Mouse (Mus musculus) limb, embryonic 12.5 days (tissue): ENCODE measurements around the gene E2f2. TPM values are rescaled to one million over a fixed set of nuclear protein-coding genes. Genes with fewer than 3 reads are reported as not detected.

Experiments
- ATAC-seq: fragments of 200-750 bp; cut with Nextera tagmentation; 2 replicates; pipeline ENCODE4 v1.8.0; 2017; ENCODE audit warnings: low read depth, moderate TSS enrichment; ENCODE audit not compliant: insufficient number of reproducible peaks, insufficient read depth, low FRiP score, low TSS enrichment
- H3K27ac ChIP-seq: fragments of 300-500 bp; sonication (generic); 2 replicates; pipeline ENCODE4 v1.5.1; 2016; ENCODE audit warnings: mild to moderate bottlenecking, moderate library complexity
- H3K27me3 ChIP-seq: fragments of 300-500 bp; sonication (generic); 2 replicates; pipeline ENCODE4 v1.6.1; 2016; ENCODE audit warnings: mild to moderate bottlenecking, moderate library complexity
- H3K36me3 ChIP-seq: fragments of 300-500 bp; sonication (generic); 2 replicates; pipeline ENCODE4 v1.6.1; 2016; ENCODE audit warnings: mild to moderate bottlenecking, moderate library complexity
- H3K4me1 ChIP-seq: fragments of 300-500 bp; sonication (generic); replicated peaks from 2 replicates; pipeline ENCODE4 v1.6.1; 2016
- H3K4me2 ChIP-seq: fragments of 300-500 bp; sonication (generic); 2 replicates; pipeline ENCODE4 v1.6.1; 2016; ENCODE audit warnings: mild to moderate bottlenecking, moderate library complexity
- H3K4me3 ChIP-seq: fragments of 300-500 bp; sonication (generic); replicated peaks from 2 replicates; pipeline ENCODE4 v1.5.1; 2016; ENCODE audit warnings: mild to moderate bottlenecking
- H3K9ac ChIP-seq: fragments of 300-500 bp; sonication (generic); replicated peaks from 2 replicates; pipeline ENCODE4 v1.6.1; 2016; ENCODE audit warnings: mild to moderate bottlenecking, moderate library complexity
- H3K9me3 ChIP-seq: fragments of 300-500 bp; sonication (generic); 2 replicates; pipeline ENCODE4 v1.6.1; 2016; ENCODE audit warnings: mild to moderate bottlenecking, moderate library complexity
- WGBS: fragments of 180-500 bp; shearing (Covaris S2); methylation state at CpG from one replicate; pipeline ENCODE4 v1.1.7; 2016; 5-methylcytosine and 5-hydroxymethylcytosine counted together
- polyA plus RNA-seq: library from polyadenylated mRNA; unstranded; fragments of >200 nt; fragmentation: Nextera tagmentation; extraction: Ambion mirVana; gene quantifications from 2 replicates; pipeline ENCODE4 v1.2.1, GENCODE M21; 2016

E2f2 gene
- polyA plus RNA-seq, 1 experiment from 2014 or later = 10.8 TPM

- H3K9me3 ChIP-seq = no peaks in the 10 kb centered on the region
- 1% methylated on average over 50 of the region's 50 CpGs for WGBS
- no peaks in the 10 kb centered on the region for H3K36me3 ChIP-seq
- no peaks in the 10 kb centered on the region for H3K27me3 ChIP-seq
- peak overlapping the region; percentile 100 for H3K27ac ChIP-seq
- H3K4me1 ChIP-seq = peaks cover 70% of the 10 kb centered on the region
- ATAC-seq = peak; percentile 52; the same call in 1 of the 2 replicates
- H3K4me3 ChIP-seq = peak overlapping the region; percentile 37
- H3K4me2 ChIP-seq = peak overlapping the region; percentile 72
- peak overlapping the region; percentile 72 for H3K9ac ChIP-seq
These were observed 37.0 kb upstream of the E2f2 start for GRCm38 (mm10) chr4:136134978-136135873.

- H3K27me3 ChIP-seq = no peaks in the 10 kb centered on the region
- H3K4me3 ChIP-seq = peak overlapping the region; percentile 37
- ATAC-seq = no peak
- H3K36me3 ChIP-seq = no peaks in the 10 kb centered on the region
- H3K4me1 ChIP-seq = peaks cover 75% of the 10 kb centered on the region
- H3K9me3 ChIP-seq = no peaks in the 10 kb centered on the region
- H3K9ac ChIP-seq = peak overlapping the region; percentile 72; the same call in 1 of the 2 replicates
- H3K27ac ChIP-seq = peak overlapping the region; percentile 100
- WGBS = 34% methylated on average over 9 of the region's 9 CpGs
- peak overlapping the region; percentile 72 for H3K4me2 ChIP-seq
These were observed 36.1 kb upstream of the E2f2 start for GRCm38 (mm10) chr4:136135874-136136728.

GRCm38 (mm10) chr4:136139326-136140110 lies 32.7 kb upstream of the E2f2 start:
- Histone ChIP-seq H3K4me2 (peak overlapping the region; percentile 68), H3K4me1 (peaks cover 79% of the 10 kb centered on the region), H3K27me3 (no peaks in the 10 kb centered on the region), H3K9ac (no peak overlapping the region), H3K9me3 (no peaks in the 10 kb centered on the region), H3K36me3 (no peaks in the 10 kb centered on the region), H3K27ac (peak overlapping the region; percentile 99), H3K4me3 (no peak overlapping the region)
- no peak for ATAC-seq
- WGBS = 53% methylated on average over 17 of the region's 17 CpGs

GRCm38 (mm10) chr4:136140327-136141250 lies 31.6 kb upstream of the E2f2 start:
- peaks cover 73% of the 10 kb centered on the region for H3K4me1 ChIP-seq
- H3K4me2 ChIP-seq = peak overlapping the region; percentile 68
- H3K9ac ChIP-seq = peak overlapping the region; percentile 42
- WGBS = 2% methylated on average over 31 of the region's 31 CpGs
- peaks cover 7% of the 10 kb centered on the region; the same call in 1 of the 2 replicates for H3K36me3 ChIP-seq
- peak overlapping the region; percentile 99 for H3K27ac ChIP-seq
- no peaks in the 10 kb centered on the region for H3K27me3 ChIP-seq
- peak; percentile 90 for ATAC-seq
- no peaks in the 10 kb centered on the region for H3K9me3 ChIP-seq
- H3K4me3 ChIP-seq = peak overlapping the region; percentile 21

- WGBS = 6% methylated on average over 17 of the region's 17 CpGs
These were observed 29.7 kb upstream of the E2f2 start for GRCm38 (mm10) chr4:136142267-136143192.

DNA sequence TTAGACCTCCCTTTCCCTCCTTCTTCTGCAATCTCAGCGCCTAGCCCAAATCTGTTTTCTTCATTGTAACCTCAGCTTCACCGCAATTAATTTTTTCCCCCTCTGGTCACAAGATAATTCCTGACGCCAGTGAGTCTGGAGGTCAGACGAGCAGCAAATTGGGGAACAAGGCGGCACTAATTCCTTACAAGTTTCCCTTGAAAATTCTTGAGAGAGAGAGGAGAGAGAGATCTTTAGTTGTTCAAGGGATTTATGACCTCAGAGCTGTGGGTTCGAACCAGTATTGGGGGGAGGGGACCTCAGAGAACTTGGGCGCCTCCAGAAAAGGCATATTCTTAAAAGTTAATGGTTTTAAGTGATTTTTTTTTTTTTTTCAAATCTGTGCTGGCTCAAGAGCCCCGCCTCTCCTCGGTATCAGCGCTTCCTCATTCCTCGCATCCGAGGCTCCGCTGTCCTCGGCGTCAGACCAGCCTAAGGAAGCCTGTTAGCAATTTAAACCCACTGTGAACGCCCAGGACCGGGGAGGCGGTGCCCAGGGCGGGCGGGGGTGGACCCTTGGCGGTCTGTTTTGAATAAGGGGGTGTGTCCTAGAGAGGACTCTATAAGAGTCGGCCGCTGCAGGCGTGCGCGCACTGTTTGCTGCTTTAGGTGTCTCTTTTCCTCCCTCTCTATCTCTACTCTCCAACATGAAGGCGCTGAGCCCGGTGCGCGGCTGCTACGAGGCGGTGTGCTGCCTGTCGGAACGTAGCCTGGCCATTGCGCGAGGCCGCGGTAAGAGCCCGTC lies 28.8 kb upstream of the E2f2 start, which contains the start of gene Id3:
TSS of gene Id3 (plus strand) at position 305 of the 784 bp plus-strand sequence.
- H3K27me3 ChIP-seq = no peaks in the 10 kb centered on the region
- H3K4me1 ChIP-seq = peaks cover 70% of the 10 kb centered on the region
- H3K4me3 ChIP-seq = peak within 1 kb of the TSS; percentile 95
- under 1% methylated on average over 39 of the region's 39 CpGs for WGBS
- H3K9me3 ChIP-seq = no peaks in the 10 kb centered on the region
- peak; percentile 81 for ATAC-seq
- peaks cover 10% of the 10 kb centered on the region; the same call in 1 of the 2 replicates for H3K36me3 ChIP-seq
- H3K9ac ChIP-seq = peak within 1 kb of the TSS; percentile 97
- peak within 1 kb of the TSS; percentile 68 for H3K4me2 ChIP-seq
- H3K27ac ChIP-seq = peak within 1 kb of the TSS; percentile 99

More at GRCm38 (mm10) chr4:136142267-136143192, 29.7 kb upstream of the E2f2 start:
- Histone ChIP-seq H3K36me3 (peaks cover 10% of the 10 kb centered on the region; the same call in 1 of the 2 replicates), H3K9ac (peak overlapping the region; percentile 97), H3K9me3 (no peaks in the 10 kb centered on the region), H3K4me1 (peaks cover 74% of the 10 kb centered on the region), H3K4me2 (peak overlapping the region; percentile 68), H3K4me3 (peak overlapping the region; percentile 95), H3K27me3 (no peaks in the 10 kb centered on the region), H3K27ac (peak overlapping the region; percentile 99)
- ATAC-seq = no peak

- Histone ChIP-seq H3K27me3 (no peaks in the 10 kb centered on the region), H3K9ac (peak overlapping the region; percentile 97), H3K36me3 (peaks cover 10% of the 10 kb centered on the region; the same call in 1 of the 2 replicates), H3K4me2 (peak overlapping the region; percentile 68), H3K4me1 (peaks cover 70% of the 10 kb centered on the region), H3K9me3 (no peaks in the 10 kb centered on the region), H3K4me3 (peak overlapping the region; percentile 95), H3K27ac (peak overlapping the region; percentile 99)
- WGBS = under 1% methylated on average over 50 of the region's 50 CpGs
- ATAC-seq = no peak
These were observed 27.9 kb upstream of the E2f2 start for GRCm38 (mm10) chr4:136144126-136144926.

- H3K4me3 ChIP-seq = peak overlapping the region; percentile 95
- no peaks in the 10 kb centered on the region for H3K27me3 ChIP-seq
- peaks cover 10% of the 10 kb centered on the region; the same call in 1 of the 2 replicates for H3K36me3 ChIP-seq
- H3K27ac ChIP-seq = peak overlapping the region; percentile 99
- peak overlapping the region; percentile 97 for H3K9ac ChIP-seq
- no peaks in the 10 kb centered on the region for H3K9me3 ChIP-seq
- peaks cover 66% of the 10 kb centered on the region for H3K4me1 ChIP-seq
- WGBS = 2% methylated on average over 11 of the region's 11 CpGs
- ATAC-seq = no peak
- H3K4me2 ChIP-seq = peak overlapping the region; percentile 68
These were observed 27.3 kb upstream of the E2f2 start for GRCm38 (mm10) chr4:136144927-136145292.
